Mouse (Mus musculus) lung, postnatal 0 days (tissue): Measurements from ENCODE around the gene Hoxb2. TPM values are rescaled to one million over a fixed set of nuclear protein-coding genes. Genes with fewer than 3 reads are reported as not detected.

Source experiments
- ATAC-seq: fragments of 200-750 bp; cut with Nextera tagmentation; 2 replicates; pipeline ENCODE4 v1.8.0; 2017; ENCODE audit warnings: moderate library complexity
- DNase-seq: peaks from one replicate; pipeline ENCODE4 v3.0.0-alpha.2; 2016; ENCODE audit warnings: low spot score
- H3K27ac ChIP-seq: fragments of 300-500 bp; sonication (generic); 2 replicates; pipeline ENCODE4 v1.5.1; 2014; ENCODE audit warnings: antibody characterized with exemption, mild to moderate bottlenecking, low read length, mixed read lengths
- H3K27me3 ChIP-seq: fragments of 300-500 bp; sonication (generic); replicated peaks from 2 replicates; pipeline ENCODE4 v1.6.1; 2014; ENCODE audit warnings: low read length, mixed read lengths; ENCODE audit not compliant: insufficient read depth
- H3K36me3 ChIP-seq: fragments of 300-500 bp; sonication (generic); 2 replicates; pipeline ENCODE4 v1.6.1; 2014; ENCODE audit warnings: low read length, mixed read lengths; ENCODE audit not compliant: insufficient read depth
- H3K4me1 ChIP-seq: fragments of 300-500 bp; sonication (generic); 2 replicates; pipeline ENCODE4 v1.6.1; 2014; ENCODE audit warnings: antibody characterized with exemption, low read depth, low read length, mixed read lengths; ENCODE audit not compliant: insufficient read depth
- H3K4me2 ChIP-seq: fragments of 300-500 bp; sonication (generic); replicated peaks from 2 replicates; pipeline ENCODE4 v1.6.1; 2014; ENCODE audit warnings: low read depth, mild to moderate bottlenecking, low read length, moderate library complexity, mixed read lengths
- H3K4me3 ChIP-seq: fragments of 300-500 bp; sonication (generic); 2 replicates; pipeline ENCODE4 v1.5.1; 2014; ENCODE audit warnings: low read depth, low read length
- H3K9ac ChIP-seq: fragments of 300-500 bp; sonication (generic); replicated peaks from 2 replicates; pipeline ENCODE4 v1.6.1; 2014; ENCODE audit warnings: low read depth, mild to moderate bottlenecking
- H3K9me3 ChIP-seq: fragments of 300-500 bp; sonication (generic); 2 replicates; pipeline ENCODE4 v1.6.1; 2016; ENCODE audit warnings: low read length, mixed read lengths
- CTCF ChIP-seq: IDR thresholded peaks from 2 replicates; pipeline ENCODE4 v1.5.1; 2016; ENCODE audit warnings: antibody characterized with exemption, mild to moderate bottlenecking
- EP300 ChIP-seq: IDR thresholded peaks from 2 replicates; pipeline ENCODE4 v1.6.1; 2016; ENCODE audit warnings: antibody characterized with exemption, mild to moderate bottlenecking, control low read depth
- WGBS: fragments of 180-500 bp; shearing (Covaris S2); extraction: QIAGEN DNeasy Blood & Tissue Kit; methylation state at CpG from one replicate; pipeline ENCODE4 v1.1.7; 2014; 5-methylcytosine and 5-hydroxymethylcytosine counted together
- polyA plus RNA-seq: library from polyadenylated mRNA; unstranded; fragments of >200 nt; fragmentation: Nextera tagmentation; extraction: Ambion mirVana; gene quantifications from 2 replicates; pipeline ENCODE4 v1.2.1, GENCODE M21; 2015

The Hoxb2 gene
- polyA plus RNA-seq, 1 experiment from 2014 or later = 16.5 TPM

GRCm38 (mm10) chr11:96342576-96342930 lies 7.8 kb upstream of the Hoxb2 start:
- Histone ChIP-seq H3K4me3 (peak overlapping the region; percentile 43), H3K4me2 (peak overlapping the region; percentile 69), H3K4me1 (peaks cover 8% of the 10 kb centered on the region; the same call in 1 of the 2 replicates), H3K27me3 (peaks cover 18% of the 10 kb centered on the region; the same call in 1 of the 2 replicates), H3K27ac (peak overlapping the region; percentile 81), H3K9me3 (no peaks in the 10 kb centered on the region), H3K36me3 (no peaks in the 10 kb centered on the region), H3K9ac (peak overlapping the region; percentile 80)
- DNase-seq = peak; percentile 25
- 22% methylated on average over 4 of the region's 4 CpGs for WGBS
- no peak for TF ChIP-seq CTCF
- TF ChIP-seq EP300 = no peak
- ATAC-seq = no peak

- WGBS = 56% methylated on average over 2 of the region's 2 CpGs
- Histone ChIP-seq H3K9me3 (no peaks in the 10 kb centered on the region), H3K36me3 (no peaks in the 10 kb centered on the region), H3K4me2 (no peak overlapping the region), H3K9ac (no peak overlapping the region), H3K27ac (peak overlapping the region; percentile 84), H3K27me3 (peaks cover 18% of the 10 kb centered on the region; the same call in 1 of the 2 replicates), H3K4me3 (no peak overlapping the region), H3K4me1 (peaks cover 3% of the 10 kb centered on the region; the same call in 1 of the 2 replicates)
- ATAC-seq (no peak), DNase-seq (peak; percentile 12)
- TF ChIP-seq CTCF (no peak), EP300 (no peak)
Observed at GRCm38 (mm10) chr11:96343206-96343745, 7.0 kb upstream of the Hoxb2 start.

GRCm38 (mm10) chr11:96344061-96344877 lies 6.1 kb upstream of the Hoxb2 start:
- no peaks in the 10 kb centered on the region for H3K9me3 ChIP-seq
- TF ChIP-seq CTCF = no peak
- no peak for TF ChIP-seq EP300
- H3K4me3 ChIP-seq = no peak overlapping the region; the same call in 1 of the 2 replicates
- no peaks in the 10 kb centered on the region for H3K36me3 ChIP-seq
- H3K4me2 ChIP-seq = peak overlapping the region; percentile 63
- H3K4me1 ChIP-seq = peaks cover 3% of the 10 kb centered on the region; the same call in 1 of the 2 replicates
- no peak for ATAC-seq
- H3K27me3 ChIP-seq = peaks cover 18% of the 10 kb centered on the region; the same call in 1 of the 2 replicates
- DNase-seq = peak; percentile 20
- H3K27ac ChIP-seq = peak overlapping the region; percentile 84
- H3K9ac ChIP-seq = 0 out of 2 replicates have a peak overlapping the region, but pooled peaks have one; percentile 26
- 26% methylated on average over 35 of the region's 40 CpGs for WGBS

- Histone ChIP-seq H3K36me3 (no peaks in the 10 kb centered on the region), H3K27ac (peak overlapping the region; percentile 84), H3K4me3 (peak overlapping the region; percentile 30; the same call in 1 of the 2 replicates), H3K27me3 (peaks cover 18% of the 10 kb centered on the region; the same call in 1 of the 2 replicates), H3K9ac (no peak overlapping the region), H3K9me3 (no peaks in the 10 kb centered on the region), H3K4me2 (peak overlapping the region; percentile 63), H3K4me1 (peaks cover 3% of the 10 kb centered on the region; the same call in 1 of the 2 replicates)
- 40% methylated on average over 5 of the region's 6 CpGs for WGBS
- TF ChIP-seq CTCF (no peak), EP300 (no peak)
- ATAC-seq (no peak), DNase-seq (peak; percentile 4)
Observed at GRCm38 (mm10) chr11:96344878-96345159, 5.5 kb upstream of the Hoxb2 start.

GRCm38 (mm10) chr11:96345220-96345892 lies 5.0 kb upstream of the Hoxb2 start:
- DNase-seq (peak; percentile 19), ATAC-seq (no peak)
- H3K4me1 ChIP-seq = peaks cover 3% of the 10 kb centered on the region; the same call in 1 of the 2 replicates
- H3K4me3 ChIP-seq = peak overlapping the region; percentile 30
- peak overlapping the region; percentile 84 for H3K27ac ChIP-seq
- 0 out of 2 replicates have a peak overlapping the region, but pooled peaks have one; percentile 12 for H3K9ac ChIP-seq
- WGBS = 5% methylated on average over 31 of the region's 56 CpGs
- peak overlapping the region; percentile 63 for H3K4me2 ChIP-seq
- no peaks in the 10 kb centered on the region for H3K9me3 ChIP-seq
- no peaks in the 10 kb centered on the region for H3K36me3 ChIP-seq
- H3K27me3 ChIP-seq = peaks cover 18% of the 10 kb centered on the region; the same call in 1 of the 2 replicates
- no peak for TF ChIP-seq CTCF
- TF ChIP-seq EP300 = no peak
